Mouse (Mus musculus) liver, embryonic 13.5 days (tissue): ENCODE measurements around the gene Eid1. TPM values are rescaled to one million over a fixed set of nuclear protein-coding genes. Genes with fewer than 3 reads are reported as not detected.

Experiments
- ATAC-seq: fragments of 200-750 bp; cut with Nextera tagmentation; 2 replicates; pipeline ENCODE4 v1.8.0; 2017; ENCODE audit warnings: low read depth, mild to moderate bottlenecking, moderate number of reproducible peaks, moderate library complexity
- DNase-seq: peaks from one replicate; pipeline ENCODE4 v3.0.0; 2022
- H3K27ac ChIP-seq: fragments of 300-500 bp; sonication (generic); 2 replicates; pipeline ENCODE4 v1.5.1; 2015; ENCODE audit warnings: moderate library complexity, mild to moderate bottlenecking, inconsistent platforms
- H3K27me3 ChIP-seq: fragments of 300-500 bp; sonication (generic); 2 replicates; pipeline ENCODE4 v1.6.1; 2015; ENCODE audit warnings: mild to moderate bottlenecking, inconsistent platforms
- H3K36me3 ChIP-seq: fragments of 300-500 bp; sonication (generic); 2 replicates; pipeline ENCODE4 v1.6.1; 2015; ENCODE audit warnings: mild to moderate bottlenecking, inconsistent platforms
- H3K4me1 ChIP-seq: fragments of 300-500 bp; sonication (generic); replicated peaks from 2 replicates; pipeline ENCODE4 v1.6.1; 2015; ENCODE audit warnings: inconsistent platforms
- H3K4me2 ChIP-seq: fragments of 300-500 bp; sonication (generic); 2 replicates; pipeline ENCODE4 v1.6.1; 2015; ENCODE audit warnings: inconsistent platforms, mild to moderate bottlenecking, moderate library complexity
- H3K4me3 ChIP-seq: fragments of 300-500 bp; sonication (generic); replicated peaks from 2 replicates; pipeline ENCODE4 v1.5.1; 2015; ENCODE audit warnings: mild to moderate bottlenecking, inconsistent platforms
- H3K9ac ChIP-seq: fragments of 300-500 bp; sonication (generic); 2 replicates; pipeline ENCODE4 v1.6.1; 2015; ENCODE audit warnings: mild to moderate bottlenecking, inconsistent platforms
- H3K9me3 ChIP-seq: fragments of 300-500 bp; sonication (generic); replicated peaks from 2 replicates; pipeline ENCODE4 v1.6.1; 2016; ENCODE audit warnings: inconsistent platforms
- WGBS: fragments of 180-500 bp; shearing (Covaris S2); methylation state at CpG from one replicate; pipeline ENCODE4 v1.1.7; 2015; ENCODE audit not compliant: insufficient replicate concordance; 5-methylcytosine and 5-hydroxymethylcytosine counted together
- polyA plus RNA-seq: library from polyadenylated mRNA; unstranded; fragments of >200 nt; fragmentation: Nextera tagmentation; extraction: Ambion mirVana; gene quantifications from 2 replicates; pipeline ENCODE4 v1.2.1, GENCODE M21; 2015

The Eid1 gene
- polyA plus RNA-seq = 36.8 and 41.1 TPM in 2 replicates

GRCm38 (mm10) chr2:125672957-125673631 is at the start of gene Eid1:
TSS of gene Eid1 (plus strand) at chr2:125673095.
- Histone ChIP-seq H3K4me1 (peaks cover 39% of the 10 kb centered on the region), H3K27ac (peak within 1 kb of the TSS; percentile 91), H3K36me3 (0 out of 2 replicates have a peak, but pooled peaks cover 3% of the 10 kb centered on the region), H3K4me3 (peak within 1 kb of the TSS; percentile 83), H3K27me3 (no peaks in the 10 kb centered on the region), H3K9ac (peak within 1 kb of the TSS; percentile 87), H3K4me2 (peak within 1 kb of the TSS; percentile 85), H3K9me3 (no peaks in the 10 kb centered on the region)
- WGBS = under 1% methylated on average over 65 of the region's 79 CpGs
- peak; percentile 91 for ATAC-seq
- peak; percentile 59 for DNase-seq

GRCm38 (mm10) chr2:125623211-125623610 is 49.7 kb upstream of the Eid1 start:
- Histone ChIP-seq H3K4me3 (peak overlapping the region; percentile 84), H3K4me1 (peaks cover 37% of the 10 kb centered on the region), H3K4me2 (peak overlapping the region; percentile 83), H3K27ac (no peak overlapping the region), H3K9me3 (no peaks in the 10 kb centered on the region), H3K27me3 (no peaks in the 10 kb centered on the region), H3K9ac (peak overlapping the region; percentile 92), H3K36me3 (peaks cover 35% of the 10 kb centered on the region)
- 77% methylated on average over 15 of the region's 15 CpGs for WGBS
- ATAC-seq (no peak), DNase-seq (peak; percentile 14)

GRCm38 (mm10) chr2:125624127-125624685 is 48.7 kb upstream of the Eid1 start:
- Histone ChIP-seq H3K4me3 (peak overlapping the region; percentile 84), H3K4me2 (peak overlapping the region; percentile 83), H3K27me3 (no peaks in the 10 kb centered on the region), H3K9me3 (no peaks in the 10 kb centered on the region), H3K4me1 (peaks cover 37% of the 10 kb centered on the region), H3K36me3 (peaks cover 27% of the 10 kb centered on the region), H3K9ac (peak overlapping the region; percentile 92), H3K27ac (peak overlapping the region; percentile 83)
- no peak for DNase-seq
- no peak for ATAC-seq
- 6% methylated on average over 9 of the region's 9 CpGs for WGBS

- Histone ChIP-seq H3K4me3 (peak within 1 kb of the TSS; percentile 84), H3K9ac (peak within 1 kb of the TSS; percentile 92), H3K4me1 (peaks cover 37% of the 10 kb centered on the region), H3K27me3 (no peaks in the 10 kb centered on the region), H3K36me3 (peaks cover 20% of the 10 kb centered on the region), H3K4me2 (peak within 1 kb of the TSS; percentile 83), H3K27ac (peak within 1 kb of the TSS; percentile 83), H3K9me3 (no peaks in the 10 kb centered on the region)
- DNase-seq (peak; percentile 99), ATAC-seq (peak; percentile 99)
- WGBS = under 1% methylated on average over 50 of the region's 50 CpGs
These were observed 48.0 kb upstream of the Eid1 start, which contains the start of gene Cep152 for GRCm38 (mm10) chr2:125624837-125625351. TSS of gene Cep152 (minus strand) at chr2:125625113.

- no peak overlapping the region for H3K4me2 ChIP-seq
- DNase-seq (no peak), ATAC-seq (no peak)
- no peaks in the 10 kb centered on the region for H3K27me3 ChIP-seq
- H3K4me1 ChIP-seq = peaks cover 37% of the 10 kb centered on the region
- WGBS = 83% methylated on average over 4 of the region's 4 CpGs
- no peak overlapping the region for H3K9ac ChIP-seq
- H3K36me3 ChIP-seq = peaks cover 8% of the 10 kb centered on the region; the same call in 1 of the 2 replicates
- H3K9me3 ChIP-seq = no peaks in the 10 kb centered on the region
- H3K4me3 ChIP-seq = no peak overlapping the region
- no peak overlapping the region for H3K27ac ChIP-seq
These were observed 46.4 kb upstream of the Eid1 start for GRCm38 (mm10) chr2:125626536-125626935.

- H3K9me3 ChIP-seq = no peaks in the 10 kb centered on the region
- H3K27ac ChIP-seq = no peak overlapping the region
- H3K4me3 ChIP-seq = no peak overlapping the region
- H3K27me3 ChIP-seq = no peaks in the 10 kb centered on the region
- no peak overlapping the region for H3K9ac ChIP-seq
- WGBS = 59% methylated on average over 6 of the region's 6 CpGs
- no peak overlapping the region for H3K4me2 ChIP-seq
- no peak for DNase-seq
- H3K36me3 ChIP-seq = no peaks in the 10 kb centered on the region
- ATAC-seq = no peak
- peaks cover 21% of the 10 kb centered on the region for H3K4me1 ChIP-seq
These were observed 44.4 kb upstream of the Eid1 start for GRCm38 (mm10) chr2:125628487-125628886.

- Histone ChIP-seq H3K9ac (no peak overlapping the region), H3K27ac (no peak overlapping the region), H3K4me1 (peaks cover 11% of the 10 kb centered on the region), H3K9me3 (no peaks in the 10 kb centered on the region), H3K27me3 (no peaks in the 10 kb centered on the region), H3K36me3 (no peaks in the 10 kb centered on the region), H3K4me2 (no peak overlapping the region), H3K4me3 (no peak overlapping the region)
- DNase-seq = no peak
- no peak for ATAC-seq
- WGBS = 76% methylated on average over 2 of the region's 2 CpGs
These were observed 42.9 kb upstream of the Eid1 start for GRCm38 (mm10) chr2:125630010-125630409.

- Histone ChIP-seq H3K4me3 (no peak overlapping the region), H3K4me2 (no peak overlapping the region), H3K36me3 (no peaks in the 10 kb centered on the region), H3K27me3 (no peaks in the 10 kb centered on the region), H3K27ac (no peak overlapping the region), H3K9me3 (no peaks in the 10 kb centered on the region), H3K9ac (no peak overlapping the region), H3K4me1 (no peaks in the 10 kb centered on the region)
- ATAC-seq (no peak), DNase-seq (no peak)
- 69% methylated on average over 7 of the region's 7 CpGs for WGBS
These were observed 35.6 kb upstream of the Eid1 start for GRCm38 (mm10) chr2:125637331-125637730.

GRCm38 (mm10) chr2:125644912-125645311 is 28.0 kb upstream of the Eid1 start:
- H3K27ac ChIP-seq = no peak overlapping the region
- no peaks in the 10 kb centered on the region for H3K4me1 ChIP-seq
- no peak overlapping the region for H3K4me2 ChIP-seq
- no peak overlapping the region for H3K9ac ChIP-seq
- H3K4me3 ChIP-seq = no peak overlapping the region
- H3K36me3 ChIP-seq = no peaks in the 10 kb centered on the region
- DNase-seq (no peak), ATAC-seq (no peak)
- 75% methylated on average over 6 of the region's 6 CpGs for WGBS
- H3K27me3 ChIP-seq = no peaks in the 10 kb centered on the region
- H3K9me3 ChIP-seq = no peaks in the 10 kb centered on the region

- Histone ChIP-seq H3K36me3 (no peaks in the 10 kb centered on the region), H3K27ac (no peak overlapping the region)
These were observed 22.9 kb upstream of the Eid1 start for GRCm38 (mm10) chr2:125650038-125650437.

GRCm38 (mm10) chr2:125650742-125651352 is 22.0 kb upstream of the Eid1 start:
- no peak for ATAC-seq
- WGBS = 81% methylated on average over 14 of the region's 14 CpGs
- H3K27ac ChIP-seq = no peak overlapping the region
- no peaks in the 10 kb centered on the region for H3K36me3 ChIP-seq
- no peaks in the 10 kb centered on the region for H3K27me3 ChIP-seq
- no peak overlapping the region for H3K9ac ChIP-seq
- no peaks in the 10 kb centered on the region for H3K4me1 ChIP-seq
- H3K9me3 ChIP-seq = no peaks in the 10 kb centered on the region
- no peak for DNase-seq
- no peak overlapping the region for H3K4me3 ChIP-seq
- H3K4me2 ChIP-seq = no peak overlapping the region

More at GRCm38 (mm10) chr2:125650038-125650437, 22.9 kb upstream of the Eid1 start:
- Histone ChIP-seq H3K27me3 (no peaks in the 10 kb centered on the region), H3K4me2 (no peak overlapping the region), H3K9me3 (no peaks in the 10 kb centered on the region), H3K4me3 (no peak overlapping the region), H3K4me1 (no peaks in the 10 kb centered on the region), H3K9ac (no peak overlapping the region)
- ATAC-seq = no peak
- 70% methylated on average over 5 of the region's 5 CpGs for WGBS
- no peak for DNase-seq
